9 mouse cellular contexts compared by ENCODE assay signal in the genomic region with DNA sequence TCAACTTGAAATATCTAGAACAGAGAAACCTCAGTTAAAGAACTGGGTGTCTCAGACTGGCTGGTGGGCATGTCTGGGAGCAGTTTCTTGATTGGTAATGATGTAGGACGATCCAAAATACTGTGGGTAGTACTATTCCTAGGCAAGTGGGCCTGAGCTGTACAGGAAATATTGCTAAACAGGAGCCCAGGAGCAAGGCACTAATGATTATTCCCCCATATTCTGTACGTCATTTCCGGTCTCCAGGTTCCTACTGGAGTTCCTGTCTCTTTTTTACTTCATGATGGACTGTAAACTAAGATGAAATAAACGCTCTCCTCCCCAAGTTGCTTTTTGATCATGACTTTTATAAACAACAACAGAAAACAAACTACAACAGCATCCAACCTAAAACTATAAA. TPM values are rescaled to one million over a fixed set of nuclear protein-coding genes. Genes with fewer than 3 reads are reported as not detected.
DNase-seq lines count a peak whose midpoint lies in the region; ATAC-seq and TF ChIP-seq lines count a peak whose summit lies in the region.
"Had no signal": no experiment of that assay in that cellular context is flagged by ENCODE, and none has a peak within 500 bp of the region (broad histone marks: within the 10 kb centered on the region; RNA-seq: fewer than 3 reads in every experiment).

No protein-coding gene starts in this region.

- no peak for TF ChIP-seq POLR2A in cerebellum, adult 2 months (IDR thresholded peaks at IDR 0.05; ENCODE audit: borderline replicate concordance, insufficient read depth, low read length)

- H3K4me3 ChIP-seq in hindbrain, embryonic 10.5 days = peak overlapping the region; percentile 52; the same call in 1 of the 2 replicates
- no peak overlapping the region for H3K4me3 ChIP-seq in hindbrain, embryonic 14.5 days (replicated peaks; ENCODE audit: low read length)
- peak overlapping the region; percentile 41; the same call in 1 of the 2 replicates for H3K4me3 ChIP-seq in intestine, embryonic 14.5 days (ENCODE audit: low read depth, low read length)
- no peak overlapping the region for H3K4me3 ChIP-seq in midbrain, embryonic 13.5 days (replicated peaks)
- no peak overlapping the region for H3K4me3 ChIP-seq in cerebellum, adult 2 months (replicated peaks; ENCODE audit: insufficient read depth, low read depth, low read length)

- no peak for DNase-seq in hindbrain, embryonic 10.5 days (ENCODE audit: low spot score)
- DNase-seq in hindbrain, embryonic 14.5 days (ENCODE audit: low spot score) = no peak
- DNase-seq in intestine, embryonic 14.5 days (ENCODE audit: low spot score) = no peak
- no peak for DNase-seq in cerebellum, adult 2 months
- DNase-seq in gastrocnemius, postnatal 25 days = no peak
- DNase-seq in right cerebral cortex, postnatal 14 days = no peak

- H3K27ac ChIP-seq in hindbrain, embryonic 10.5 days = no peak overlapping the region
- H3K27ac ChIP-seq in hindbrain, embryonic 14.5 days = no peak overlapping the region
- peak overlapping the region; percentile 71; the same call in 1 of the 2 replicates for H3K27ac ChIP-seq in intestine, embryonic 14.5 days (ENCODE audit: low read depth)
- no peak overlapping the region for H3K27ac ChIP-seq in midbrain, embryonic 13.5 days
- H3K27ac ChIP-seq in cerebellum, adult 2 months (ENCODE audit: insufficient read depth, low read length) = no peak overlapping the region

- no peaks in the 10 kb centered on the region for H3K27me3 ChIP-seq in hindbrain, embryonic 10.5 days (ENCODE audit: insufficient read depth, poor library complexity, severe bottlenecking)
- no peaks in the 10 kb centered on the region for H3K27me3 ChIP-seq in hindbrain, embryonic 14.5 days (ENCODE audit: control insufficient read depth, insufficient read depth, low read length)
- H3K27me3 ChIP-seq in intestine, embryonic 14.5 days (replicated peaks; ENCODE audit: control insufficient read depth, insufficient read depth, low read length) = no peaks in the 10 kb centered on the region
- no peaks in the 10 kb centered on the region for H3K27me3 ChIP-seq in midbrain, embryonic 13.5 days
- H3K27me3 ChIP-seq in cerebellum, adult 2 months (ENCODE audit: control insufficient read depth, insufficient read depth, low read length) = no peaks in the 10 kb centered on the region

- no peak overlapping the region for H3K4me2 ChIP-seq in hindbrain, embryonic 14.5 days (replicated peaks)
- peak overlapping the region; percentile 59 for H3K4me2 ChIP-seq in intestine, embryonic 14.5 days (ENCODE audit: low read length)
- peak overlapping the region; percentile 54; the same call in 1 of the 2 replicates for H3K4me2 ChIP-seq in midbrain, embryonic 13.5 days (replicated peaks)

- no peak for ATAC-seq in hindbrain, embryonic 14.5 days (ENCODE audit: low FRiP score)
- 0 out of 2 replicates have a peak, but pooled peaks have one; percentile 11 for ATAC-seq in common myeloid progenitor, adult 5-6 weeks (replicated peaks; ENCODE audit: low read depth, poor library complexity, severe bottlenecking)
- no peak for ATAC-seq in intestine, embryonic 14.5 days (replicated peaks; ENCODE audit: low FRiP score, low TSS enrichment, low read depth)
- ATAC-seq in midbrain, embryonic 13.5 days = no peak

- H3K4me1 ChIP-seq in hindbrain, embryonic 10.5 days (replicated peaks) = peaks cover 13% of the 10 kb centered on the region
- H3K4me1 ChIP-seq in hindbrain, embryonic 14.5 days (replicated peaks; ENCODE audit: control insufficient read depth, insufficient read depth, low read length) = no peaks in the 10 kb centered on the region
- H3K4me1 ChIP-seq in intestine, embryonic 14.5 days (replicated peaks; ENCODE audit: control insufficient read depth, insufficient read depth, low read length) = peaks cover 10% of the 10 kb centered on the region; the same call in 1 of the 2 replicates
- 0 out of 2 replicates have a peak, but pooled peaks cover 5% of the 10 kb centered on the region for H3K4me1 ChIP-seq in midbrain, embryonic 13.5 days (replicated peaks)
- no peaks in the 10 kb centered on the region for H3K4me1 ChIP-seq in cerebellum, adult 2 months (ENCODE audit: control insufficient read depth, insufficient read depth, low read length)

- H3K36me3 ChIP-seq in hindbrain, embryonic 10.5 days = no peaks in the 10 kb centered on the region
- no peaks in the 10 kb centered on the region for H3K36me3 ChIP-seq in hindbrain, embryonic 14.5 days (replicated peaks; ENCODE audit: control insufficient read depth, insufficient read depth)
- no peaks in the 10 kb centered on the region for H3K36me3 ChIP-seq in intestine, embryonic 14.5 days (ENCODE audit: control insufficient read depth, insufficient read depth, low read length)
- H3K36me3 ChIP-seq in midbrain, embryonic 13.5 days = no peaks in the 10 kb centered on the region
- H3K36me3 ChIP-seq: G1E had no signal

- H3K9ac ChIP-seq in hindbrain, embryonic 14.5 days = no peak overlapping the region
- H3K9ac ChIP-seq in intestine, embryonic 14.5 days (ENCODE audit: low read length) = peak overlapping the region; percentile 34
- no peak overlapping the region for H3K9ac ChIP-seq in midbrain, embryonic 13.5 days (replicated peaks)

- no peak for TF ChIP-seq CTCF in cerebellum, adult 2 months (IDR thresholded peaks at IDR 0.05; ENCODE audit: borderline replicate concordance, insufficient read depth, low read depth, low read length)

- H3K9me3 ChIP-seq in hindbrain, embryonic 10.5 days = no peaks in the 10 kb centered on the region
- H3K9me3 ChIP-seq in hindbrain, embryonic 14.5 days (ENCODE audit: control insufficient read depth, low read length) = no peaks in the 10 kb centered on the region
- H3K9me3 ChIP-seq in intestine, embryonic 14.5 days (ENCODE audit: control insufficient read depth, low read length) = no peaks in the 10 kb centered on the region
- no peaks in the 10 kb centered on the region for H3K9me3 ChIP-seq in midbrain, embryonic 13.5 days
- H3K9me3 ChIP-seq: G1E had no signal

- 89% methylated on average over 4 of the region's 4 CpGs for WGBS in hindbrain, embryonic 10.5 days
- 90% methylated on average over 4 of the region's 4 CpGs for WGBS in hindbrain, embryonic 14.5 days
- WGBS in intestine, embryonic 14.5 days = 79% methylated on average over 4 of the region's 4 CpGs
- WGBS in midbrain, embryonic 13.5 days = 96% methylated on average over 4 of the region's 4 CpGs
- 93% methylated on average over 4 of the region's 4 CpGs for WGBS in cerebellum, adult 2 months

RNA-seq across cellular contexts. Expression of a gene that starts 5.7 kb away (rescaled TPM):
- polyA plus RNA-seq in hindbrain, embryonic 10.5 days (2016; fragmentation: Nextera tagmentation; extraction: Ambion mirVana) = 3.3 and 3.9 TPM in 2 replicates
- polyA plus RNA-seq in hindbrain, embryonic 14.5 days (2014; fragmentation: Nextera tagmentation; extraction: Ambion mirVana) = 7.4 and 8.1 TPM in 2 replicates
- 42.3 and 55.9 TPM in 2 replicates for total RNA-seq in common myeloid progenitor, adult 5-6 weeks (2017)
- 11.2 and 11.4 TPM in 2 replicates for polyA plus RNA-seq in intestine, embryonic 14.5 days (2014; fragmentation: Nextera tagmentation; extraction: Ambion mirVana)
- polyA plus RNA-seq in midbrain, embryonic 13.5 days (2015; fragmentation: Nextera tagmentation; extraction: Ambion mirVana) = 3.6 TPM in 2 replicates
- 2.3 and 2.5 TPM in 2 replicates for polyA plus RNA-seq in cerebellum, adult 2 months (2012; rRNA removed)
- total RNA-seq in gastrocnemius, postnatal 25 days (2021) = 1 to 10 TPM; 4.9 to 5.3 TPM
- polyA plus RNA-seq: G1E had no signal

Comparison
In these comparisons a context has a peak if more than half of its experiments do, and no peak if none do; other contexts are left out.
1. H3K4me3 ChIP-seq: peak in hindbrain, embryonic 10.5 days (single experiment) and intestine, embryonic 14.5 days (single experiment); none in hindbrain, embryonic 14.5 days (single experiment), midbrain, embryonic 13.5 days (single experiment) and cerebellum, adult 2 months (single experiment).